Mouse (Mus musculus): ENCODE data around the gene Tm7sf3. TPM values are rescaled to one million over a fixed set of nuclear protein-coding genes. Genes with fewer than 3 reads are reported as not detected.

The Tm7sf3 gene
- total RNA-seq, 2 experiments from 2014 or later = 15.8 to 18.0 TPM

- intact Hi-C loops (cut with DNase I) = loop anchor here (1.0 kb wide), 2 partner anchors 24 to 63 kb away; no protein-coding TSS in a partner anchor
These were observed 20.1 kb upstream of the Tm7sf3 start for GRCm38 (mm10) chr6:146662679-146663078.

GRCm38 (mm10) chr6:146661655-146662054, 19.0 kb upstream of the Tm7sf3 start:
- intact Hi-C loops (cut with DNase I) = no loop called here
- DNase-seq = no peak

More at GRCm38 (mm10) chr6:146662679-146663078, 20.1 kb upstream of the Tm7sf3 start:
- DNase-seq = peak; percentile 49 to 64

DNA sequence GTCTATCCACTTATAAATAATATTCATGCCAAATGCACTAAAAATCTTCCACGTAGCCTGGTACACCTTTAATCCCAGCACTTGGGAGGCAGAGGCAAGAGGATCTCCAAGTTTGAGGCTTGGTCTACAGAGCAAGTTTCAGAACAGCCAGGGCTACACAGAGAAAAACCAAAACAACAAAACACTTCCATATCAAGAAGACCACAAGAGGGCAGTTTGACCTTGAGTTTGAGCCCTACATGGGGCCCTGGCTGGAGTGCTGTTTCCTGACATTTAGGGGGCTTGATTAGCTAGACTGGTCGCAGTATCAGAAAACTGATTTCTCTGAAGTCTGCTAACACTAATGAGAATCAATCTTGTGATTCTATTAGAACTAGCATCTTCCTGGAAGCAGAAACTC, 18.0 kb upstream of the Tm7sf3 start:
- intact Hi-C loops (cut with DNase I) = loop anchor here (1.0 kb wide), 1 partner anchor 102 kb away; no protein-coding TSS in a partner anchor
- DNase-seq = no peak

GRCm38 (mm10) chr6:146653197-146653596, 10.6 kb upstream of the Tm7sf3 start:
- intact Hi-C loops (cut with DNase I) = no loop called here
- DNase-seq = no peak

DNA sequence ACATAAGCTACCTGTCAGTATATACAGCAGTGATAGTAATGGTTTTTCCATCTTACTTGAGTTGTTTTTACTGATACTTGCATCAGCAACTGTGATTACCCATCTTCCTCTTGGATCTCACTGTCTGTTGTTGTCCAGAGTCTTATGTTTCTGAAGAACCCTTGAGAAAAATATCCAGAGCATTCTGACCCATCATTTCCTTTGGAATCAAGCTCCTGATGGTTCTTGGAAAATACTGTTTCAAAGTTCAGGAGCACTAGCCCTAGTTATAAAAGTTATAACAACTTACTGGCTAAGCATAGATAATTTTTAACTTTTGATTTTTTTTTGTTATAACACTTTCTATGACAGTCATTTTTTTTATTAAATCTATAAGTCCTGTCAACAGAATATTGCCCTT, 8.8 kb upstream of the Tm7sf3 start:
- intact Hi-C loops (cut with DNase I) = no loop called here
- DNase-seq = no peak

DNA sequence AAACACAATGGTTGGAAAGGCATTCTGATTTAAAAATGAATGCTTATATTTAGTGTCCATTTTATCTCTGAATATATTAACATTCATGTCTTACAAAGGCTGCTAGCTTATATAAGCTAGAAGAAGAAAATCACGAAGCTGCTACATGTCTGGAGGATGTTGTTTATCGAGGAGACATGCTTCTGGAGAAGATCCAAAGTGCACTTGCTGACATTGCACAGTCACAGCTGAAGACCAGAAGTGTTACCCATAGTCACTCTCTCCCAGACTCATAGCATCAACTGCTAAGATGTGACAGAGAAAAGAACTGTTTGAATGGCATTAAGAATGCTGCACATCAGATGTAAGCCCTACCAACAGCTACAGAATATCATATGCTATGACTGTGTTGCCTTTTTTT, 7.4 kb upstream of the Tm7sf3 start:
- intact Hi-C loops (cut with DNase I) = no loop called here

GRCm38 (mm10) chr6:146643184-146643570, 553 bp upstream of the Tm7sf3 start:
- DNase-seq = no peak
- intact Hi-C loops (cut with DNase I) = loop anchor here (5.0 kb wide), 2 partner anchors 79 to 141 kb away; partner anchors contain the start of genes Itpr2 and Stk38l

More for the DNA sequence above, 7.4 kb upstream of the Tm7sf3 start:
- DNase-seq = no peak

DNA sequence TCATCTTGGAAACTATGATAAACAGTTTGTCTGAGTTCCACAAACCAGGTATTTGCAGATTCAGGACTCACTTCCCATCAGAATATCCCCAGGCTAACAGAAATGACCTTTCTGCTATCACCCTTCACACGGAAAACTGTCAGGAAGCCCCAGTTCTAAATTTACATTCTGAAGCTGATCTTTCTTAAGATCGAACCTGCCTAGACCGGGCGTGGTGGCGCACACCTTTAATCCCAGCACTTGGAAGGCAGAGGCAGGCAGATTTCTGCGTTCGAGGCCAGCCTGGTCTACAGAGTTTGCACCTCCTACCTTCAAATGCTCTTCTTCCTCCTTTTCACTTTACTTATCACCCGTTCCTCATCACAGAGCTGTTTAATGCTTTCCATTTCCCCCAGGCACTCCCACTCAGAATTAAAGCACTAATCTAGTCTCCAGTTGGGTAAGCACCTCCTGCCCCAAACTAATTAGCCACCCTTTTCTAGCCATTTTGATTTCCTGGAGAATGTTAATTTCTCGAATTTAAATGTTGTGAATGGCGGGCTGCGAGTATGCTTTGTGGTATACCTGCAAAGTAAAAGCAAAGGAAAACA, 908 bp downstream of the Tm7sf3 start:
- intact Hi-C loops (cut with DNase I) = loop anchor here (5.0 kb wide), 2 partner anchors 81 to 139 kb away; partner anchors contain the start of genes Itpr2 and Stk38l
- DNase-seq = no peak

GRCm38 (mm10) chr6:146640991-146641390, 1.6 kb downstream of the Tm7sf3 start:
- no peak for DNase-seq
- intact Hi-C loops (cut with DNase I) = loop anchor here (5.0 kb wide), 2 partner anchors 81 to 139 kb away; partner anchors contain the start of genes Itpr2 and Stk38l

DNA sequence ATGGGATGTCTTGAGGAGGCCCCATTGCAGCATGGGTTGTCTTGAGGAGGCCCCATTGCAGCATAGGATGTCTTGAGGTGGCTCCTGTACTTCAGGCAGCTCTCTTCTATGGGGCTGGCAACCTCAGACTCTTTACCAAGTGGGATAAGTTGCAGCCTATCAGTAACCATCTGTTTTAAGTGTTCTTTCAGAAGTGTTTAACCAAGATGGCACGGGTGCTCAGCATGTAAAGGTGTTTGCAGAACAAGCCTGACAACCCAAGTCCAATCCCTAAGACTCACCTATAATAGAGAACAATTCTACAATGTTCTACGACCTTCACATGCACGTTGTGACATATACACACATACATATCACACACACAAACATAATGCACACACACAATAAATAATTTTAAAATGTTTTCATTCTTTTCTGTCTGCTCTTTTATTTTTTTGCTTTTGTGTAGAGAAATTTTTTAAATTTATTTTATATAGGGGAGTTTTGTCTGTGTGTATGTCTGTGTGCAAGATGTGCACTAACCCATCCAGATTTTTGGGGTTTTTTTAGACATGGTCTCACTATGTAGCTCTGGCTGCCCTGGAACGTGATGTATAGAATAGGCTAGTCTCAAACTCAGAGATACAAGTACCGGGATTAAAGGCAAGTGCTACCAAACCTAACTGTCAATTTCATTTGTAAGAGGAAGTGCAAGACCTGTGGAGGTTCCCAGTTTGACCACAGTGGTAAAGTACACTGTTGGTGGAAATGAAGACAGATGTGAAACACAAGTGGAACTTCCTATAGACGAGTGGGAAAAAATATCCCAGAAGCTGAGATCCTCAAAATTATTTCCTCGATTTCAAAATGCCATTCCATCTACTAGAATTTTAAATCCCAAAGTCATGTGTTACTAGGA, 2.3 kb downstream of the Tm7sf3 start:
- no peak for DNase-seq
- intact Hi-C loops (cut with DNase I) = loop anchor here (5.0 kb wide), 2 partner anchors 82 to 138 kb away; partner anchors contain the start of genes Itpr2 and Stk38l

DNA sequence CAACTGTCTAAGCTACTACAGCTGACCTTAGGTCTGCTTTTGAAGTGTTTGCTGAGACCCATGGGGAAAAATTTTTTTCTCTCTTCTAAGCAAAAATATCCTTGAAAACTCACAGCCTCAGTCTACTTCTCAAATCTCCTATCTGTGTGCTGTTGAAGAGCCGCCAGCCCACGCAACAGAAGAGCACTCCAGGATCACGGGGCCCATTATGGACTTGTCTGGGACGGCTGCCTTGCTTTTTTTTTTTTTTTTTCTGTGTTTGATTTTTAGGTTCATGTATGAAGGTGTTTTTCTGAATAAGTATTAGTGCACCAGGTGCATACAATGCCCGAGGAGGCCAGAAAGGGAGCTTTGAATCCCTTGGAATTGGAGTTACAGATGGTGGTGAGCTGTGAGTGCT, 6.1 kb downstream of the Tm7sf3 start:
- no peak for DNase-seq
- intact Hi-C loops (cut with DNase I) = loop anchor here (10.0 kb wide), 1 partner anchor 782 kb away; no protein-coding TSS in a partner anchor

DNA sequence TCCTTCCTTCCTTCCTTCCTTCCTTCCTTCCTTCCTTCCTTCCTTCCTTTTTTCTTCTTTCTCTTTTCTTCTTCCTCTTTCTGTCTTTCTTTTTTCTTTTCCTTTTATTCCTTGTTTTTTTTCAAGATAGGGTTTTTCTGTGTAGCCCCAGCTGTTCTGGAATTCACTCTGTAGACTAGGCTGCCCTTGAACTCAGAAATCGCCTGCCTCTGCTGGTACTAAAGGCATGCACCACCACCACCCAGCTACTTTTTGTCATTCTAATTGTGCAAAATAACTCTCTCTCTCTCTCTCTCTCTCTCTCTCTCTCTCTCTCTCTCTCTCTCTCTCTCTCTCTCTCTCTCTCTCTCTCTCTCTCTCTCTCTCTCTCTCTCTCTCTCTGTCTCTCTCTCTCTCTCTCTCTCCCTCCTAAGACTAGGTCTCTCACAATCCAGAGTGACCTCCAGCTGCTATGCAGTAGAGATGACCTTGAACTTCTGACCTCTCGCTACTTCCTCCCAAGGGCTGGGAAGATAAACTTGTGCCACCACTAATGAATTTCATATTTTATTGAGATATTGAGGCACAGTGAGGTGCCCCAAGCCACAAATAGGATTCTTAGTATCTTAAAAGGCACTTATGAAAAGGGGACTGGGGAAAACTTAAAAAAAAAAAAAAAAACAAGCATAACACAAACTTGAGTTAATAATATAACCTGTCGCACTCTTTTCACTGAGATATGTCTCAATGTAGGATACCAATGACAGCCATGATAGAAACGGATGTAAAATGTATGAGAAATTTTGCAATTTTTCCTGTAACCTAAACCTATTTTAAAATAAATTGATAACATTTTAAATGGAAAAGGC, 7.6 kb downstream of the Tm7sf3 start:
- intact Hi-C loops (cut with DNase I) = loop anchor here (2.0 to 10.0 kb wide), 2 partner anchors 56 to 780 kb away; no protein-coding TSS in a partner anchor

GRCm38 (mm10) chr6:146634015-146634722, 8.5 kb downstream of the Tm7sf3 start:
- intact Hi-C loops (cut with DNase I) = loop anchor here (2.0 to 10.0 kb wide), 2 partner anchors 55 to 779 kb away; no protein-coding TSS in a partner anchor
- peak; percentile 76 to 82 for DNase-seq

More for the DNA sequence above, 7.6 kb downstream of the Tm7sf3 start:
- DNase-seq = no peak

DNA sequence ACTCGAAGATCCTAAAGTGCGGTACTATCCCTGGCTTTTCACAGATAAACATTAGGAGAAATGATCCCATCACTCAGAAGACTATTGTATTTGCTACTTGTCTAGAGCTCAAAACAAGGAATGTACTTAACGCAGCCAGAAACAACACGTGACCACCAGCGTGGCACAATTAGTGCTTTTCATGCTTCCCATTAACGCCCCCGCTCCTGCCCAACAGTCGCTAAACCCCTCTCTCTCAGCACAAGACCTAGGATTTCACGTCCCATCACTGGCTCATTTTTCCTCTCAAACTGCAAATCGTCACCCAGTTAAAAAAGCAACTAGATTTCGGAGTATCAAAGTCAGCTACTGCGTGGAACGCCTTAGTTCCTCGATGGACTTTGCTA, 9.0 kb downstream of the Tm7sf3 start:
- DNase-seq = peak in 1 of 2 experiments; percentile 34
- intact Hi-C loops (cut with DNase I) = loop anchor here (2.0 to 10.0 kb wide), 2 partner anchors 55 to 779 kb away; no protein-coding TSS in a partner anchor

DNA sequence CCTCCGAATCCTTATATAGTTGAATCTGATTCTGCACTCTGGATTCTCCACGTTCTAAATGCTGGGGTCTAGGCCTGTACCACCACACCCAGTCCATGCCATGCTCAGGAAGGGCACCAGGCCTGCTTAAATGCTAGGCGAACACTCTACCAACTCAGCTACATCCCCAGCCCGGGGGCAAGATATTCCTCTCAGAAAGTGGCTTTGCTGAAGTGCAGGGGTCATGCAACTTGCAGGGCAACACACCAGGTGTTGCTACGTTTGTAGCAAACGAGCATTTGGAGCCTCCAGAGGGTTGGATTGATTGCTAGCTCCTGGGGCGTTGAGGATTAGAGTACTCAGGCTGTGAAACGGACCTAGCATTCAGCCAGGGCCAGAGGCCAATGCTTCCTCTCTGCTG, 9.5 kb downstream of the Tm7sf3 start:
- intact Hi-C loops (cut with DNase I) = loop anchor here (10.0 kb wide), 1 partner anchor 778 kb away; no protein-coding TSS in a partner anchor
- DNase-seq = no peak

- intact Hi-C loops (cut with DNase I) = loop anchor here (10.0 kb wide), 1 partner anchor 778 kb away; no protein-coding TSS in a partner anchor
- no peak for DNase-seq
These were observed 10.2 kb downstream of the Tm7sf3 start for GRCm38 (mm10) chr6:146632403-146632802.

DNA sequence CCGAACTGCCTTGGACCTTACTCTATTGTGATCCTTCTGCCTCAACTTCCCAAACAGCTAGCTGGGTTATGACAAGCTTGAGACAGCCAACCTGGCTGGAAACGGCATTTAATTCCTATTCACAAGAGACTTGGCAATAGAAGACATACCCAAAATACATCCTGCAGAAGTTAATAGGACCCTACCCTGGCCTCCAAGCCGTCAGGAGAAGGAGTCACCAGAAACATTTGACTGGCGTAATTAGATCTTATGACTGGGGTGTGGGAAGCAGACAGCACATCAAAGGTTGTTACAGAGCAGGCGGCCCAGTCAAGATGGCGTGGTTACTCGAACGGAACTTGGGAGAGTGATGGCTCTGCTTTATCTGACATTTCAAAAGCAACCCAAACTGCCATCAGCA, 10.8 kb downstream of the Tm7sf3 start:
- DNase-seq = no peak
- intact Hi-C loops (cut with DNase I) = loop anchor here (10.0 kb wide), 1 partner anchor 777 kb away; no protein-coding TSS in a partner anchor

DNA sequence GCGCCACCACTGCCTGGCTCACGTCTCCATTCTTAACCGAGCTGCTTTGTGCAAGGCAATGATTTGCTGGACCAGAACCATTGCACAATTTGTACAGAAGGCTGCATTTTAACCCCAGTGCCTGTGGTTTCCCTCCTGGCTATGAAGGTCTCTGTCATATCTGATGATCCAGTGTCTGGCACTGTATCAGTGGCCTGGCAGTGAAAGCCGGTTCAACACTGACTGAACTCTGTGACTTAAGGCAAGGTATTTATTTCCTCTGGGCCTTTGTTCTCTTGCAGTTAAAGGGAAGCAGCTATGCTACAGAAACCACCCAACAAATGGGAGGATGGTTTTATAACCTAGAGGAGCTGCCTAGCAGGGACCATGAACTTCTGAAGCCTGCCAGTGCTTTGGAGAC, 11.7 kb downstream of the Tm7sf3 start:
- no peak for DNase-seq
- intact Hi-C loops (cut with DNase I) = loop anchor here (10.0 kb wide), 1 partner anchor 776 kb away; no protein-coding TSS in a partner anchor

Data from heart, postnatal 36 days (tissue).